Mouse (Mus musculus): ENCODE measurements around the gene Timm17a.

DNA sequence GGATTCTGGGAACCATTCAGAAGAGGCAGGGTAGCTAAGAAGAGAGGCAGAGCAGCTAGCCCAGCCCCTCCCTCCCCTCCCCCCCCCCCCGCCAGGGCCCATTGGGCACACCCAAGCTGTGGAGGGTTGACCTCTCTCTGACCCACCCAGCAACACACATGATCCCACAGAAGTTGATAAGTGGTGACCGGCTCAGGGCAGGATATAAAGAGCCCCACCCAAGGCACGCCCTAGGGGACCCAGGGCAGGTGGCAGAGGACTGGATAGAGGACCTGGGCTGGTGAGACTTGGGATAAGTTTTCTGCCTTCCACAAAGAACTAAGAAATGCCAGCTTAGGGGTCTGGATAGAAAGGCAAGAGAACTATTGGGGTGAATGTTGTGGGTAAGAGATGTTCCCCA lies 62.9 kb downstream of the Timm17a start:
- TF ChIP-seq CTCF (IDR thresholded peaks at IDR 0.05; ENCODE audit: insufficient read depth, low read length), result no peak
- no peak for TF ChIP-seq POLR2A (IDR thresholded peaks at IDR 0.05; ENCODE audit: borderline replicate concordance, extremely low read depth, low read depth, low read length)

Measured in lung, adult 2 months (tissue).